In genomic region chr1:90972911-90973573, GRCm38 (mm10) we compare ENCODE assay signal across 8 mouse cellular contexts. TPM values are rescaled to one million over a fixed set of nuclear protein-coding genes. Genes with fewer than 3 reads are reported as not detected.
DNase-seq lines count a peak whose midpoint lies in the region; ATAC-seq lines count a peak whose summit lies in the region.

No protein-coding gene starts in this region.

- H3K9ac ChIP-seq in forebrain, embryonic 11.5 days (ENCODE audit: low read length) = no peak overlapping the region
- peak overlapping the region; percentile 70 for H3K9ac ChIP-seq in heart, embryonic 16.5 days (ENCODE audit: low read length)
- H3K9ac ChIP-seq in neural tube, embryonic 14.5 days (replicated peaks; ENCODE audit: low read depth, low read length) = no peak overlapping the region

- peak; percentile 80 for ATAC-seq in CD4-positive, CD25-positive, alpha-beta regulatory T cell, adult 4 months
- ATAC-seq in forebrain, embryonic 11.5 days (replicated peaks; ENCODE audit: low FRiP score) = peak; percentile 70
- ATAC-seq in heart, embryonic 16.5 days (replicated peaks; ENCODE audit: extremely low read depth, insufficient read depth, low FRiP score) = peak; percentile 71
- ATAC-seq in neural tube, embryonic 14.5 days (ENCODE audit: low read depth) = peak; percentile 82

- DNase-seq in c-Kit-negative CD71-positive TER-119-positive erythroid progenitor cells, embryonic 14.5 days (ENCODE audit: low read depth, low spot score) = peak; percentile 16
- peak; percentile 96 for DNase-seq in forebrain, embryonic 11.5 days (ENCODE audit: low spot score)
- DNase-seq in kidney, postnatal 25 days = peak; percentile 92 to 98
- DNase-seq in lung, adult 18-20 months = peak; percentile 92 to 94
- peak; percentile 98 for DNase-seq in testis, postnatal 10 days (ENCODE audit: low spot score)

- H3K27me3 ChIP-seq in forebrain, embryonic 11.5 days (ENCODE audit: control insufficient read depth, insufficient read depth, low read length) = no peaks in the 10 kb centered on the region
- H3K27me3 ChIP-seq in heart, embryonic 16.5 days (ENCODE audit: control insufficient read depth, insufficient read depth, low read length) = no peaks in the 10 kb centered on the region
- H3K27me3 ChIP-seq in neural tube, embryonic 14.5 days (ENCODE audit: control insufficient read depth, insufficient read depth, low read length) = no peaks in the 10 kb centered on the region

- H3K27ac ChIP-seq in forebrain, embryonic 11.5 days (ENCODE audit: low read depth, low read length) = no peak overlapping the region
- peak overlapping the region; percentile 61 for H3K27ac ChIP-seq in heart, embryonic 16.5 days (ENCODE audit: low read length)
- no peak overlapping the region for H3K27ac ChIP-seq in neural tube, embryonic 14.5 days (ENCODE audit: low read depth, low read length)

- H3K4me2 ChIP-seq in forebrain, embryonic 11.5 days (ENCODE audit: low read depth, low read length, severe bottlenecking) = no peak overlapping the region; the same call in 1 of the 2 replicates
- peak overlapping the region; percentile 10; the same call in 1 of the 2 replicates for H3K4me2 ChIP-seq in heart, embryonic 16.5 days (ENCODE audit: low read depth, low read length)
- no peak overlapping the region for H3K4me2 ChIP-seq in neural tube, embryonic 14.5 days (ENCODE audit: low read depth, low read length)

- 13% methylated on average over 9 of the region's 9 CpGs for WGBS in forebrain, embryonic 11.5 days
- WGBS in heart, embryonic 16.5 days = 17% methylated on average over 9 of the region's 9 CpGs
- 20% methylated on average over 9 of the region's 9 CpGs for WGBS in neural tube, embryonic 14.5 days

- H3K9me3 ChIP-seq in forebrain, embryonic 11.5 days (ENCODE audit: control insufficient read depth, low read length) = no peaks in the 10 kb centered on the region
- H3K9me3 ChIP-seq in heart, embryonic 16.5 days (replicated peaks; ENCODE audit: control insufficient read depth, low read length) = no peaks in the 10 kb centered on the region
- no peaks in the 10 kb centered on the region for H3K9me3 ChIP-seq in neural tube, embryonic 14.5 days (ENCODE audit: control insufficient read depth, low read length)

- H3K4me1 ChIP-seq in forebrain, embryonic 11.5 days (replicated peaks; ENCODE audit: control insufficient read depth, insufficient read depth, low read length) = peaks cover 4% of the 10 kb centered on the region; the same call in 1 of the 2 replicates
- peaks cover 44% of the 10 kb centered on the region for H3K4me1 ChIP-seq in heart, embryonic 16.5 days (ENCODE audit: control insufficient read depth, insufficient read depth, low read length)
- H3K4me1 ChIP-seq in neural tube, embryonic 14.5 days (ENCODE audit: control insufficient read depth, insufficient read depth, low read length) = peaks cover 17% of the 10 kb centered on the region; the same call in 1 of the 2 replicates

- H3K36me3 ChIP-seq in forebrain, embryonic 11.5 days (ENCODE audit: control insufficient read depth, insufficient read depth, low read length) = no peaks in the 10 kb centered on the region
- no peaks in the 10 kb centered on the region for H3K36me3 ChIP-seq in heart, embryonic 16.5 days (ENCODE audit: control insufficient read depth, insufficient read depth)
- no peaks in the 10 kb centered on the region for H3K36me3 ChIP-seq in neural tube, embryonic 14.5 days (ENCODE audit: control insufficient read depth, insufficient read depth, low read length)

- H3K4me3 ChIP-seq in forebrain, embryonic 11.5 days (ENCODE audit: low read depth, low read length) = no peak overlapping the region
- no peak overlapping the region for H3K4me3 ChIP-seq in heart, embryonic 16.5 days (ENCODE audit: low read length)
- H3K4me3 ChIP-seq in neural tube, embryonic 14.5 days (ENCODE audit: low read depth, low read length) = no peak overlapping the region

RNA-seq across cellular contexts. Expression of gene Rab17, which starts 3.6 kb away (rescaled TPM):
- polyA plus RNA-seq in CD4-positive, CD25-positive, alpha-beta regulatory T cell, adult 4 months (2017; shearing (Covaris generic)) = not detected
- not detected in 2 replicates for polyA plus RNA-seq in forebrain, embryonic 11.5 days (2014; fragmentation: Nextera tagmentation; extraction: Ambion mirVana)
- 3.8 and 4.6 TPM in 2 replicates for polyA plus RNA-seq in heart, embryonic 16.5 days (2015; fragmentation: Nextera tagmentation; extraction: Ambion mirVana)
- 0.13 TPM in 1 of 2 replicates, not detected in the other for polyA plus RNA-seq in neural tube, embryonic 14.5 days (2014; fragmentation: Nextera tagmentation; extraction: Ambion mirVana)

RNA-seq across cellular contexts. Expression of gene Prlh, which starts 20.1 kb away (rescaled TPM):
- not detected for polyA plus RNA-seq in CD4-positive, CD25-positive, alpha-beta regulatory T cell, adult 4 months (2017; shearing (Covaris generic))
- polyA plus RNA-seq in forebrain, embryonic 11.5 days (2014; fragmentation: Nextera tagmentation; extraction: Ambion mirVana) = not detected in 2 replicates
- polyA plus RNA-seq in heart, embryonic 16.5 days (2015; fragmentation: Nextera tagmentation; extraction: Ambion mirVana) = not detected in 2 replicates
- polyA plus RNA-seq in neural tube, embryonic 14.5 days (2014; fragmentation: Nextera tagmentation; extraction: Ambion mirVana) = not detected in 2 replicates

RNA-seq across cellular contexts. Expression of gene Lrrfip1, which starts 25.5 kb away (rescaled TPM):
- polyA plus RNA-seq in CD4-positive, CD25-positive, alpha-beta regulatory T cell, adult 4 months (2017; shearing (Covaris generic)) = 100 to 1,000 TPM; 175 to 217 TPM
- polyA plus RNA-seq in forebrain, embryonic 11.5 days (2014; fragmentation: Nextera tagmentation; extraction: Ambion mirVana) = 21.4 and 22.1 TPM in 2 replicates
- 156 TPM in 2 replicates for polyA plus RNA-seq in heart, embryonic 16.5 days (2015; fragmentation: Nextera tagmentation; extraction: Ambion mirVana)
- polyA plus RNA-seq in neural tube, embryonic 14.5 days (2014; fragmentation: Nextera tagmentation; extraction: Ambion mirVana) = 41.4 and 50.4 TPM in 2 replicates

RNA-seq across cellular contexts. Expression of gene Mlph, which starts 58.2 kb away (rescaled TPM):
- not detected for polyA plus RNA-seq in CD4-positive, CD25-positive, alpha-beta regulatory T cell, adult 4 months (2017; shearing (Covaris generic))
- 0.13 and 0.23 TPM in 2 replicates for polyA plus RNA-seq in forebrain, embryonic 11.5 days (2014; fragmentation: Nextera tagmentation; extraction: Ambion mirVana)
- 0.33 and 0.66 TPM in 2 replicates for polyA plus RNA-seq in heart, embryonic 16.5 days (2015; fragmentation: Nextera tagmentation; extraction: Ambion mirVana)
- polyA plus RNA-seq in neural tube, embryonic 14.5 days (2014; fragmentation: Nextera tagmentation; extraction: Ambion mirVana) = 0.26 TPM in 1 of 2 replicates, not detected in the other

Comparison
In these comparisons a context has a peak if more than half of its experiments do, and no peak if none do; other contexts are left out.
1. DNase-seq: peak in every context shown above with its lines; median percentile 98 in testis, postnatal 10 days; 96 in forebrain, embryonic 11.5 days; 95 in kidney, postnatal 25 days; 93 in lung, adult 18-20 months; 16 in c-Kit-negative CD71-positive TER-119-positive erythroid progenitor cells, embryonic 14.5 days.